Mouse (Mus musculus) forebrain, embryonic 14.5 days (tissue): Measurements from ENCODE around the gene Rbms3. TPM values are rescaled to one million over a fixed set of nuclear protein-coding genes. Genes with fewer than 3 reads are reported as not detected.

Source experiments
- ATAC-seq: fragments of 200-750 bp; cut with Nextera tagmentation; 2 replicates; pipeline ENCODE4 v1.8.0; 2017; ENCODE audit warnings: mild to moderate bottlenecking, moderate library complexity
- DNase-seq: peaks from one replicate; pipeline ENCODE4 v3.0.0-alpha.2; 2015; ENCODE audit warnings: low spot score
- H3K27ac ChIP-seq: fragments of 300-500 bp; sonication (generic); 2 replicates; pipeline ENCODE4 v1.5.1; 2014; ENCODE audit warnings: low read depth, mild to moderate bottlenecking, control low read depth, low read length, moderate library complexity
- H3K27me3 ChIP-seq: fragments of 300-500 bp; sonication (generic); replicated peaks from 2 replicates; pipeline ENCODE4 v1.6.1; 2014; ENCODE audit warnings: low read length, control low read depth, mixed read lengths; ENCODE audit not compliant: control insufficient read depth, insufficient read depth
- H3K36me3 ChIP-seq: fragments of 300-500 bp; sonication (generic); 2 replicates; pipeline ENCODE4 v1.6.1; 2014; ENCODE audit warnings: low read length, control low read depth; ENCODE audit not compliant: control insufficient read depth, insufficient read depth
- H3K4me1 ChIP-seq: fragments of 300-500 bp; sonication (generic); 2 replicates; pipeline ENCODE4 v1.6.1; 2014; ENCODE audit warnings: antibody characterized with exemption, low read length, control low read depth; ENCODE audit not compliant: control insufficient read depth, insufficient read depth
- H3K4me2 ChIP-seq: fragments of 300-500 bp; sonication (generic); 2 replicates; pipeline ENCODE4 v1.6.1; 2014; ENCODE audit warnings: mild to moderate bottlenecking, control low read depth, low read length
- H3K4me3 ChIP-seq: fragments of 300-500 bp; sonication (generic); 2 replicates; pipeline ENCODE4 v1.5.1; 2014; ENCODE audit warnings: low read depth, low read length, control low read depth
- H3K9ac ChIP-seq: fragments of 300-500 bp; sonication (generic); 2 replicates; pipeline ENCODE4 v1.6.1; 2014; ENCODE audit warnings: mild to moderate bottlenecking, low read length, control low read depth, moderate library complexity
- H3K9me3 ChIP-seq: fragments of 300-500 bp; sonication (generic); replicated peaks from 2 replicates; pipeline ENCODE4 v1.6.1; 2016; ENCODE audit warnings: low read length, control low read depth, mixed read lengths; ENCODE audit not compliant: control insufficient read depth
- WGBS: fragments of 180-500 bp; shearing (Covaris S2); extraction: QIAGEN DNeasy Blood & Tissue Kit; methylation state at CpG from one replicate; pipeline ENCODE4 v1.1.7; 2014; 5-methylcytosine and 5-hydroxymethylcytosine counted together
- polyA plus RNA-seq: library from polyadenylated mRNA; unstranded; fragments of >200 nt; fragmentation: Nextera tagmentation; extraction: Ambion mirVana; gene quantifications from 2 replicates; pipeline ENCODE4 v1.2.1, GENCODE M21; 2014

Gene Rbms3
- polyA plus RNA-seq, 1 experiment from 2014 or later, result 13.8 TPM

- Histone ChIP-seq H3K4me1 (no peaks in the 10 kb centered on the region), H3K36me3 (no peaks in the 10 kb centered on the region), H3K27me3 (no peaks in the 10 kb centered on the region), H3K4me2 (no peak overlapping the region), H3K9me3 (no peaks in the 10 kb centered on the region), H3K4me3 (no peak overlapping the region), H3K27ac (no peak overlapping the region), H3K9ac (no peak overlapping the region)
- ATAC-seq, result no peak
- DNase-seq, result no peak
- WGBS, result 82% methylated on average over 6 of the region's 6 CpGs
These were observed 900.5 kb downstream of the Rbms3 start for GRCm38 (mm10) chr9:116729172-116729571.

DNA sequence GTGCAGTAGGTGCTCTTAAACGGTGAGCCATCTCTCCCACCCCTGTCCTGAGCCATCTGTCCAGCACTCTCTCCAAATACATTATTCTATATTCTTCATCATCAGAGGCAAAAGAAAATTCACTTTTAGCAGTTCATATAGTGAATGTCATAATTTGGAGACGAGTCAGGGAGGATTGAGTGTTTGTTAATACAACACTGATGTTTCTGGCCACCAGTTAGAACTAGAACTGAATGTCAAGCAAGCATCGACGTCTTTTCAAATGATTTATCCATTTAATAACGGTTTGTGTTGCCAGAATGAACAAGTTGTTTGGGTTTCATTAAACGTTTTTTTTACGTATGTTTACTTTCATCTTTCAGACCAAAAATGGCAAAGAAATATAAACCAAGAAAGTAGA lies 901.1 kb downstream of the Rbms3 start:
- Histone ChIP-seq H3K36me3 (no peaks in the 10 kb centered on the region), H3K4me2 (no peak overlapping the region), H3K9ac (no peak overlapping the region), H3K27me3 (no peaks in the 10 kb centered on the region), H3K4me1 (no peaks in the 10 kb centered on the region), H3K27ac (no peak overlapping the region), H3K4me3 (no peak overlapping the region), H3K9me3 (no peaks in the 10 kb centered on the region)
- ATAC-seq (no peak), DNase-seq (no peak)
- WGBS, result 84% methylated on average over 7 of the region's 7 CpGs

DNA sequence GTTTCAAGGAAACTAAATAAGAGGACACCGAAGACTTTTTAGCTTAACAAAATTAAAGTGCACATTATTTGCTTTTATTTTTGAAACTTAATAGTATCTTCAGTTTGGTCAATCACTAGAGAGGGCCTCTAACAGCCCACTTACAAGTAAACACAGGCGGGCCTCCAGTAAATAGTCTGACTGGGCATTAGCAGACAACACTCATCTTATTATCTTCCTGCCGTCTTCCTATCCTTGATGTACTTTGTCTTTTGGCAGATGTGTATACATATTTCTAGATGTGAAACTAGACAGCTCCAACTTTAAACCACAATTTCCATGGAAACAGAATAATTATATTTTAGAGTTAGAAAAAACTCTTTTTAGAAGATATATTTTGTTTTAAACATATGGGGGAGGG lies 901.6 kb downstream of the Rbms3 start:
- no peaks in the 10 kb centered on the region for H3K4me1 ChIP-seq
- no peak overlapping the region for H3K4me2 ChIP-seq
- WGBS, result 85% methylated on average over 3 of the region's 3 CpGs
- no peak overlapping the region for H3K27ac ChIP-seq
- no peak overlapping the region for H3K9ac ChIP-seq
- DNase-seq (no peak), ATAC-seq (no peak)
- no peaks in the 10 kb centered on the region for H3K27me3 ChIP-seq
- no peaks in the 10 kb centered on the region for H3K36me3 ChIP-seq
- H3K4me3 ChIP-seq, result no peak overlapping the region
- no peaks in the 10 kb centered on the region for H3K9me3 ChIP-seq

DNA sequence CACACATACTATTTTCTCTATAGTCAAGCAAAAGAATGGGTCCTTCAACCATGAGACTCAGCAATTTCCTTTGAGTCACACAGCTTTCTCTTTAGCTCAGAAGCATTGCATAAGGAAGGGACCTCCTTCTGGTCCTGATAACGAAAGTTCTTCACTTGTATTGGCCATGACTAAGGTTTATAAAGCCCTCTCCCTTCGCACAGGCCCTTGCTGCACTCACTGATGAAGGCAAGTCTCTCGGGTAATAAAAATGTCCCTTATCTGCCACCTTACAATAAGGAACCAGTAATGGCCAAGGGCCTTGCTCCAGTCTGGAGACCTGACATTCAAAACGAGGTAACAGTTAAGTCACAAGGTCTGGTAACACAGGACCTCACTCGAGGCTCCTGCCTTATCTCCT lies 905.1 kb downstream of the Rbms3 start:
- DNase-seq (no peak), ATAC-seq (no peak)
- Histone ChIP-seq H3K27ac (no peak overlapping the region), H3K9ac (no peak overlapping the region), H3K27me3 (no peaks in the 10 kb centered on the region), H3K4me3 (no peak overlapping the region), H3K36me3 (no peaks in the 10 kb centered on the region), H3K9me3 (no peaks in the 10 kb centered on the region), H3K4me2 (no peak overlapping the region), H3K4me1 (no peaks in the 10 kb centered on the region)
- 81% methylated on average over 5 of the region's 5 CpGs for WGBS

- Histone ChIP-seq H3K27me3 (no peaks in the 10 kb centered on the region), H3K9me3 (no peaks in the 10 kb centered on the region), H3K9ac (no peak overlapping the region), H3K4me1 (no peaks in the 10 kb centered on the region), H3K27ac (no peak overlapping the region), H3K4me2 (no peak overlapping the region), H3K4me3 (no peak overlapping the region), H3K36me3 (no peaks in the 10 kb centered on the region)
- ATAC-seq (no peak), DNase-seq (no peak)
- WGBS, result 94% methylated on average over 1 of the region's 1 CpGs
These were observed 926.6 kb downstream of the Rbms3 start for GRCm38 (mm10) chr9:116703119-116703518.

DNA sequence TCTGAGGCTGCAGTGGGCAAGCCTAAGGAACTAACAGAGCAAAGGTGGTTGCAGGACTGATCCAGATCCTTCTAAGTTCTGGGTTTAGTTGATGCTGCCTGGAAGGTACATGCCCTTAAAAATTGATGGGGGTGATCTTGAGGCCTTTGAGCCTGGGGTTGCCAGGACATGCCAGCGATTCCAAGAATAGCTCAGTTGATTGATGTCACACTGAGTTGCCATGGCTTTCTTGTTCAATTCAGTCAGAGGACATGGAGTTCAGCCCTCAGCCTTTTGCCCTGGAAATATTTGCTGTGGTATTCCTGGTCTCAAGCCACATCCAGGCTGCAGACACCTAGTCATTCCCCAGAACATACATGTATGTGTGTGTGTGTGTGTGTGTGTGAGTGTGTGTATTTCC lies 927.1 kb downstream of the Rbms3 start:
- no peak overlapping the region for H3K4me2 ChIP-seq

DNA sequence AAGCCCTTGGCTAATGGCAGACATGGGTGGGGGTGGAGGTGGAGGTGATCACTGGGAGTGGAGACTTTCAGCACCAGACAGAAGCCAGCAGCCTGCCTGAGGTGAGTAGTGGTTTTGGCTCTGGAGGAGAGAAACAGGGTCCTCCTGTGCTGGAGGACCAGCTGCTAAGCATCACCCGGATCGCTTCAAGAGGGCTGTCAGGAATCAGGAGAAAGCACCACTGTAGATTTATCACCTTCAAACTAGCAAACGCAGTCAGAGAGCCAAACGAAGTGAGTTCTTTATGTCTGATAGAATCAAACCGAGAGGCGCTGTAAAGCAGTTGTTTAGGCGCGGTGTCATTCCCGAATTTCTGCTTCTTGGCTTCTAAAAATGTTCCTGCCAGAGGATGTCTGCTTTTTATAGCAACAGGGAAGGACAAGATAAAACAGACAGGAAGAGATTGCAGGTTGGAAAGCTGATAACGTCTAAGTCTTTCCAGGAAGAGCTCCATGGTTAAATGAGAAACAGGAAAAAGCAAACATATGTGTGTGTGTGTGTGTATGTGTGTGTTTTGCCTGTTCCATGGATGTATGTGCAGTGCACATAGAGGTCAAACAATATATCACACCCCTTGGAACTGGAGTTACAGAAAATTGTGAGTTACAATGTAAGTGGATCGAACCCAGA lies 928.1 kb downstream of the Rbms3 start:
- no peak overlapping the region for H3K4me3 ChIP-seq
- ATAC-seq (no peak), DNase-seq (no peak)
- no peak overlapping the region for H3K4me2 ChIP-seq
- H3K4me1 ChIP-seq, result no peaks in the 10 kb centered on the region
- no peaks in the 10 kb centered on the region for H3K9me3 ChIP-seq
- WGBS, result 88% methylated on average over 11 of the region's 11 CpGs
- no peak overlapping the region for H3K9ac ChIP-seq
- no peak overlapping the region for H3K27ac ChIP-seq
- no peaks in the 10 kb centered on the region for H3K36me3 ChIP-seq
- H3K27me3 ChIP-seq, result no peaks in the 10 kb centered on the region

More for the DNA sequence above, 927.1 kb downstream of the Rbms3 start:
- no peak for ATAC-seq
- 87% methylated on average over 1 of the region's 1 CpGs for WGBS
- Histone ChIP-seq H3K27ac (no peak overlapping the region), H3K4me3 (no peak overlapping the region), H3K27me3 (no peaks in the 10 kb centered on the region), H3K9ac (no peak overlapping the region), H3K9me3 (no peaks in the 10 kb centered on the region), H3K36me3 (no peaks in the 10 kb centered on the region), H3K4me1 (no peaks in the 10 kb centered on the region)
- DNase-seq, result no peak

DNA sequence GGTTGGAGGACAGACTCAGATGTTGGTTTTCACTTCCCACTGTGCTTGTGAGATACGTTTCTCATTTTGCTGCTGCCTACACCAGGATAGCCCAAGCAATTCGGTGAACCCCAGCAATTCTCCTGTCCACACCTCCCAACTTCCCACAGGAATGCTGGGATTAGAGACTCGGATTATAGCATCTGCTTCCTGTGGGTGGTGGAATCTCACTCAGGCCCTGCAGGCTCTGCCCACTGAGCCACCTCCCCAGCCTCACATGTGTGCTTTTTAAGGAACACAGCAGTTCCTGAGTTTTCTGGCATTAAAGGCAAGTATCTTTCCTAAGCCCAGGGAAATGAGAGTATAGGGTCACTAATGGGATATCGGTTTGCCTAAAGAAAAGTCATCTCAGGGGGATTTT lies 941.1 kb downstream of the Rbms3 start:
- Histone ChIP-seq H3K4me3 (no peak overlapping the region), H3K4me2 (no peak overlapping the region), H3K4me1 (no peaks in the 10 kb centered on the region), H3K27me3 (no peaks in the 10 kb centered on the region), H3K9me3 (no peaks in the 10 kb centered on the region), H3K27ac (no peak overlapping the region), H3K36me3 (no peaks in the 10 kb centered on the region), H3K9ac (no peak overlapping the region)
- ATAC-seq, result no peak
- DNase-seq, result no peak
- 87% methylated on average over 4 of the region's 4 CpGs for WGBS

GRCm38 (mm10) chr9:116677142-116677541 lies 952.6 kb downstream of the Rbms3 start:
- H3K27me3 ChIP-seq, result no peaks in the 10 kb centered on the region
- WGBS, result 80% methylated on average over 4 of the region's 4 CpGs

More at GRCm38 (mm10) chr9:116677142-116677541, 952.6 kb downstream of the Rbms3 start:
- Histone ChIP-seq H3K27ac (no peak overlapping the region), H3K4me3 (no peak overlapping the region), H3K9me3 (no peaks in the 10 kb centered on the region), H3K4me2 (no peak overlapping the region), H3K9ac (no peak overlapping the region), H3K4me1 (no peaks in the 10 kb centered on the region), H3K36me3 (no peaks in the 10 kb centered on the region)
- DNase-seq (no peak), ATAC-seq (no peak)
